Mouse (Mus musculus) cortical plate, adult 2 months (tissue): ENCODE measurements around the gene Lcmt1.

Experiments
- CTCF ChIP-seq: fragments of 200-500 bp; IDR thresholded peaks from 2 replicates; pipeline ENCODE4 v1.5.1; 2011; ENCODE audit warnings: mild to moderate bottlenecking, control low read depth, low read length; ENCODE audit not compliant: insufficient read depth; ENCODE audit errors: extremely low read depth
- POLR2A ChIP-seq: fragments of 200-500 bp; IDR thresholded peaks from 2 replicates; pipeline ENCODE4 v1.6.1; 2011; ENCODE audit warnings: mild to moderate bottlenecking, low read length, control low read depth; ENCODE audit not compliant: insufficient read depth; ENCODE audit errors: extremely low read depth

DNA sequence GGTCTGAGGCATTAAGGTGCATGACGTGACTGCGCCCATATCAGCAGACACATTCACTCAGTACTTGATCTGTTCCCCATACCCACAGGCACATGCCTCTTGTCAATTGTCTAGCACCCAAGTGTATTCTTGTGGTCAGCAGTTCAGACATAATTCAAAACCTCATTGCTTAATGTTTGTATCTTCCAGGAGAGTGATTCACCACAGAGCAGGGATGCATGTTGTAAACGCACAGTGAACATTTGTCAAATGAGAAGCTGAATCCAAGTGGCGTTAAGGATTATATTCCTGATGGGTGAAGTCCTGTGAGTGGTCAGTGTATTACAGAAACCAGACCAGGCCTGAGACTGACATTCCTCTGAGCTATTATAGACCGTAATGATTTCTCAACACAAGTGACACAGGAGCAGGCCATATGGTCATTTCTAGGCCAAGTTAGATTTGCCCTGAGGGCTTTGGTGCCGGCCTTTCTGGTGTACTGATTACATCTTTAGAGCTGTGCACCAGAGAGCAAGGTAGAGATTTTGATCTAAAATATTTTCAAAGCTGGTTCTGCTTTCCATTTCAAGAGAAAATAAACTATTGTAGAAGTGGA, 20.2 kb downstream of the Lcmt1 start:
- TF ChIP-seq CTCF (no peak), POLR2A (no peak)
